Mouse (Mus musculus) forebrain, embryonic 11.5 days (tissue): ENCODE data around the gene Ablim1. TPM values are rescaled to one million over a fixed set of nuclear protein-coding genes. Genes with fewer than 3 reads are reported as not detected.

Source experiments
- ATAC-seq: fragments of 200-750 bp; cut with Nextera tagmentation; replicated peaks from 2 replicates; pipeline ENCODE4 v1.8.0; 2017; ENCODE audit warnings: moderate TSS enrichment; ENCODE audit not compliant: low FRiP score
- DNase-seq: peaks from one replicate; pipeline ENCODE4 v3.0.0-alpha.2; 2017; ENCODE audit warnings: low spot score
- H3K27ac ChIP-seq: fragments of 300-500 bp; sonication (generic); 2 replicates; pipeline ENCODE4 v1.5.1; 2014; ENCODE audit warnings: low read depth, low read length
- H3K27me3 ChIP-seq: fragments of 300-500 bp; sonication (generic); 2 replicates; pipeline ENCODE4 v1.6.1; 2014; ENCODE audit warnings: mild to moderate bottlenecking, low read length, mixed read lengths; ENCODE audit not compliant: control insufficient read depth, insufficient read depth
- H3K36me3 ChIP-seq: fragments of 300-500 bp; sonication (generic); 2 replicates; pipeline ENCODE4 v1.6.1; 2014; ENCODE audit warnings: mild to moderate bottlenecking, low read length, moderate library complexity, mixed read lengths; ENCODE audit not compliant: control insufficient read depth, insufficient read depth
- H3K4me1 ChIP-seq: fragments of 300-500 bp; sonication (generic); replicated peaks from 2 replicates; pipeline ENCODE4 v1.6.1; 2014; ENCODE audit warnings: low read length, mixed read lengths; ENCODE audit not compliant: control insufficient read depth, insufficient read depth
- H3K4me2 ChIP-seq: fragments of 300-500 bp; sonication (generic); 2 replicates; pipeline ENCODE4 v1.6.1; 2014; ENCODE audit warnings: low read depth, mild to moderate bottlenecking, low read length, moderate library complexity, mixed read lengths; ENCODE audit not compliant: severe bottlenecking
- H3K4me3 ChIP-seq: fragments of 300-500 bp; sonication (generic); 2 replicates; pipeline ENCODE4 v1.5.1; 2014; ENCODE audit warnings: low read depth, low read length
- H3K9ac ChIP-seq: fragments of 300-500 bp; sonication (generic); 2 replicates; pipeline ENCODE4 v1.6.1; 2014; ENCODE audit warnings: low read length
- H3K9me3 ChIP-seq: fragments of 300-500 bp; sonication (generic); 2 replicates; pipeline ENCODE4 v1.6.1; 2016; ENCODE audit warnings: low read length, mixed read lengths; ENCODE audit not compliant: control insufficient read depth
- WGBS: fragments of 180-500 bp; shearing (Covaris S2); extraction: QIAGEN DNeasy Blood & Tissue Kit; methylation state at CpG from one replicate; pipeline ENCODE4 v1.1.7; 2014; 5-methylcytosine and 5-hydroxymethylcytosine counted together
- polyA plus RNA-seq: library from polyadenylated mRNA; unstranded; fragments of >200 nt; fragmentation: Nextera tagmentation; extraction: Ambion mirVana; gene quantifications from 2 replicates; pipeline ENCODE4 v1.2.1, GENCODE M21; 2014

Ablim1 gene
- polyA plus RNA-seq, 1 experiment from 2014 or later = 17.0 TPM

DNA sequence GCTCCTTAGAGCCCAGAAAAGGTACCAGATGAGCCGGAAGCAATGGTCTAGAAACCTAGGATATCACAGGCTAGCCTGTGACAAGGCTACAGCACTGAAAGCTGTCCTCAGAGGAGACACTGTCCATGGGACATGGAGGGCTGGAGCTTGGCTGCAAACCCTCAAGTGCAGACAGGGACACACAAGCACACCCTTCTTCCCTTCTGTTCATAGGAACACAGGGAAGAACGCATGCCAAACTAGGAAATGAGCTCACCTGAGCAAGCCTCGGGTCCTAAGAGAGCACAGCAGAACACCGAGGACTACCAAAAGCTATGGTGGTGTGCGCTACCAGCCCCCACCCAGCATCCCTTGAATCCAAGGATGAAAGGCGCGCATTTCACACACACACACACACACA, 262.7 kb downstream of the Ablim1 start:
- Histone ChIP-seq H3K27me3 (no peaks in the 10 kb centered on the region), H3K4me2 (no peak overlapping the region), H3K36me3 (no peaks in the 10 kb centered on the region), H3K4me1 (no peaks in the 10 kb centered on the region), H3K27ac (no peak overlapping the region), H3K4me3 (no peak overlapping the region), H3K9ac (no peak overlapping the region), H3K9me3 (no peaks in the 10 kb centered on the region)
- 92% methylated on average over 7 of the region's 7 CpGs for WGBS
- DNase-seq (no peak), ATAC-seq (no peak)

DNA sequence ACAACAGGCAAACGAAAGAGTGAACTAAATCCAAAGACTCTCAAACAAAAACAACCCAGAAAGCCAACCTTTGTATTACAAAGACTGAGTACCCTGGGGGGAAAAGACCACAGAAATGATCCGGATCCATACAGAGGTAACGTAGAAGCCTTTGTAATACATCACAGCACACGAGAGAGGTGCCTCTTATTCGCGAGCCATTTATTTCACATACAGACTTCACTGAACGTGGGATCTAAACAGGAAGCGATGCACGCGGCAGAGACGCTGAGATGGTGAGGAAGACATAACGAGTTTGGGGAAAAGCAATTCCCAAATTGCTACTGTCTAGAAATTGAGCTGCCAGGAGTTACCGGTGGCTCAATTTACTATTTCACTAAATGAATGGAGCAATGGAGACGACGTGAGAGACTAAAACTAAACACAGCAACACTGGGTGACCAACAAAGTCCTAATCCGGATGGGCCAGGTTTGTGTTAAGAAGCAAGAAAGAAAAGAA, 265.1 kb downstream of the Ablim1 start:
- no peak overlapping the region for H3K4me3 ChIP-seq
- no peaks in the 10 kb centered on the region for H3K27me3 ChIP-seq
- no peak overlapping the region for H3K4me2 ChIP-seq
- H3K4me1 ChIP-seq = no peaks in the 10 kb centered on the region
- H3K27ac ChIP-seq = no peak overlapping the region
- H3K9ac ChIP-seq = no peak overlapping the region
- DNase-seq = no peak
- H3K9me3 ChIP-seq = no peaks in the 10 kb centered on the region
- no peak for ATAC-seq
- no peaks in the 10 kb centered on the region for H3K36me3 ChIP-seq
- WGBS = 42% methylated on average over 16 of the region's 16 CpGs

DNA sequence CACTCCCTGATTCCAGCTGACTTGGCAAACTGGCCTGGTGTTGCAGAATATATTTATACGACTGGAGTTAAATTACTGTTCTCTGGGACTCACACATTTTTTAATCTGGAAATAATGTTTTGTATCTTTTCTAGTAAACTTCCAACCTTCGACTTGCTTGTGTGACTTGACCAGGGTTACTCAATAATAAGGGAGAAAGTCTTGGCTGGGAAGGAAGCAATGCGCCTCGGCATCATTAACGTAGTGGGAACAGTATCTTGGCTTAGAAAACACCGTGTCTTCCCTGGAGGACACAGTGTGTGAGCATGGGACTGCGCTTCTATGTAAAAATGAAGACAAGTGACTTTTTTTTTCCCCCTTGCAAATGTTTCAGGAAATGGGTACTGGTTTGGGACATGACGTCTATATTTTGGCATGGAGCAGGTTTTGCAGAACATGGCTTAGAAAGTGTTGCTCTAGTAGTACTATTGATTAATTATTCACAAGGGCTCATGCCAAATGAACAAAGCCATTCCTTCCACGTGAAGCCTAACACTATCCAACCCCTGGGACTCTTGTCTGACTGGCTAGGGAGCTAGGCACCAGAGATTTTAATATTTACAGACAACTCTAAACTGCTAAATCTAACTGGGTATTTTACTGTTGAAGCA, 266.9 kb downstream of the Ablim1 start:
- DNase-seq = no peak
- ATAC-seq = no peak
- WGBS = 91% methylated on average over 9 of the region's 9 CpGs

DNA sequence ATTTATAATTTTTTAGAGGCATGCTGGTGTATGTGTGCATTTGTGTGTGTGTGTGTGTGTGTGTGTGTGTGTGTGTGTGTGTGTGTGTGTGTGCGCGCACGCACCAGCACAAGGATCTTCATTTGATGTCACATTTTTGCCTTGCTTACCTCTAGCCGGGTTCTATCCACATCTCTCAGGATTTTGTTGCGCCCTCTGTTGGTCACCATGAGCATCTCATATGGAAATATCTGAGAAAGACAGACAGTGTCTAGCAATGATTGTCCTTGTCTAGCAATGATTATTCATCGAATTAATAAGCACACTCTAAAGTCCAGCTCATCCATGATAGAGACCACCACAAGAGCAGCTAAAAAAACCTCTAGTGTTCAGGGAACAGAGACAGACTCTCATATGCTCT, 275.5 kb downstream of the Ablim1 start:
- Histone ChIP-seq H3K27ac (no peak overlapping the region), H3K9me3 (no peaks in the 10 kb centered on the region), H3K9ac (no peak overlapping the region), H3K4me1 (no peaks in the 10 kb centered on the region), H3K4me3 (no peak overlapping the region), H3K27me3 (no peaks in the 10 kb centered on the region), H3K36me3 (no peaks in the 10 kb centered on the region), H3K4me2 (no peak overlapping the region)
- no peak for ATAC-seq
- 71% methylated on average over 6 of the region's 6 CpGs for WGBS
- DNase-seq = no peak

More for the DNA sequence above, 266.9 kb downstream of the Ablim1 start:
- Histone ChIP-seq H3K36me3 (no peaks in the 10 kb centered on the region), H3K9me3 (no peaks in the 10 kb centered on the region), H3K4me2 (no peak overlapping the region), H3K27me3 (no peaks in the 10 kb centered on the region), H3K4me1 (no peaks in the 10 kb centered on the region), H3K4me3 (no peak overlapping the region), H3K9ac (no peak overlapping the region), H3K27ac (no peak overlapping the region)

DNA sequence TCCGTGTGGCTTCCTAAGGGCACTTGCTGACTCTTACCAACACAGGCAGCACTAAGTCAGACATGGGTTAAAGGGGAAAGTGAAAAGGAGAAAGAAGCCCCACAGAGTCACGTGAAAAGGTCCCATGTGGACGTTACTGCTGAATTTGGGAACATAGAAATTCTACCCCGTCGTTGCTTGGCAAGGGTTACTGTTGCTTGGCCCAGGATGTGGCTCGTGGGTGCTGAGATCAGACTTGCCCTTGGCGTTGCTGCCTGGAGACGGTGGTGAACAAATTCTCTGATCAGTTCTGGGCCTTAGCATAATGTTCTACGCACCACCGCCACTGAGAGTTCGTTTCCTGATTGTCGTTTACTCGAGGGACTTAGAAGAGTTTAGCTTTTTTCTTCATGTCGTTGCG, 277.9 kb downstream of the Ablim1 start:
- H3K27ac ChIP-seq = no peak overlapping the region
- H3K4me2 ChIP-seq = no peak overlapping the region
- ATAC-seq = no peak
- no peaks in the 10 kb centered on the region for H3K4me1 ChIP-seq
- no peaks in the 10 kb centered on the region for H3K36me3 ChIP-seq
- H3K9ac ChIP-seq = no peak overlapping the region
- no peak overlapping the region for H3K4me3 ChIP-seq
- no peaks in the 10 kb centered on the region for H3K9me3 ChIP-seq
- no peak for DNase-seq
- no peaks in the 10 kb centered on the region for H3K27me3 ChIP-seq
- WGBS = 90% methylated on average over 15 of the region's 15 CpGs

DNA sequence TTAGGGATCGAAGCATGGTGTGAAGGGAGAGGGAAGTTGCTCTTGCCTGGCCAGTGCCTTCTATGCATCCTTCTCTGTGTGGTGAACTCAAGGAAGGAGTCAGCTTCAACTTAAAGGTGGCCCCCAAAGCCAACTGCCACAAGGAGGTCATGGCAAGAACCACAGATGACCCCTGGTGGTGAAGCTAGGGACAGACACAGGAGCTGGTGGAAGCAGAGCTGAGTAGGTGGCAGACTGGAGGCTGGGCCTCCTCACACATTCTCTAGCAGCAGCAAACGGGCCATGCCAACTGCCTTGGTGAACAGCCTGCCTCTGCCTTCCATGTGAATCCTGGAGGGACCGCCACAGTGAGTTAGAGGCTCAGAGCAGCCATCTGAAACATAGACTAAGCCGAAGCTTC, 283.1 kb downstream of the Ablim1 start:
- no peak overlapping the region for H3K9ac ChIP-seq
- WGBS = 86% methylated on average over 4 of the region's 4 CpGs
- no peak overlapping the region for H3K27ac ChIP-seq
- H3K27me3 ChIP-seq = no peaks in the 10 kb centered on the region
- H3K36me3 ChIP-seq = no peaks in the 10 kb centered on the region
- H3K9me3 ChIP-seq = no peaks in the 10 kb centered on the region
- no peak for ATAC-seq
- no peak overlapping the region for H3K4me2 ChIP-seq
- 0 out of 2 replicates have a peak, but pooled peaks cover 2% of the 10 kb centered on the region for H3K4me1 ChIP-seq
- no peak overlapping the region for H3K4me3 ChIP-seq
- peak; percentile 68 for DNase-seq

DNA sequence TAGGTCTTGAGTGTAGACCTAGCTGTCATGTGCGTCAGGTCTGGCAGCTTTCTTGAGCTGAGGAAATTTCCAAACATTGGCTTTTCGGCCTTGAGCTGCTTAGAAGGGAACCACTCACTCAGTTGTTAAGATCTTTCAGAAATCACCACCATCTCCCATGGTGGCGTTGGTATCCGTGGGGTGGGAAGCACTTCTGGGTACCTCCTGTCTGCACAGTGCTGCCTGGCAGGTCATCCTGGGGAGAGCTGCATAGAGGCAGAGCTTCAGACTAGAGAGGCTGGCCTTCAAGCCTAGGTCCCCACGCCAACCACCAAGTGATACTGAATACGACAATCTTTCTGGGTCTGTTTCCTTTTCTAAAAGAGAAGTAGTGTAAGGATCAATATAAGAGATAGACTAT, 285.3 kb downstream of the Ablim1 start:
- Histone ChIP-seq H3K27me3 (no peaks in the 10 kb centered on the region), H3K4me2 (no peak overlapping the region), H3K27ac (no peak overlapping the region), H3K9me3 (no peaks in the 10 kb centered on the region), H3K9ac (no peak overlapping the region), H3K36me3 (no peaks in the 10 kb centered on the region), H3K4me1 (0 out of 2 replicates have a peak, but pooled peaks cover 2% of the 10 kb centered on the region), H3K4me3 (no peak overlapping the region)
- DNase-seq = no peak
- 88% methylated on average over 6 of the region's 6 CpGs for WGBS
- no peak for ATAC-seq

DNA sequence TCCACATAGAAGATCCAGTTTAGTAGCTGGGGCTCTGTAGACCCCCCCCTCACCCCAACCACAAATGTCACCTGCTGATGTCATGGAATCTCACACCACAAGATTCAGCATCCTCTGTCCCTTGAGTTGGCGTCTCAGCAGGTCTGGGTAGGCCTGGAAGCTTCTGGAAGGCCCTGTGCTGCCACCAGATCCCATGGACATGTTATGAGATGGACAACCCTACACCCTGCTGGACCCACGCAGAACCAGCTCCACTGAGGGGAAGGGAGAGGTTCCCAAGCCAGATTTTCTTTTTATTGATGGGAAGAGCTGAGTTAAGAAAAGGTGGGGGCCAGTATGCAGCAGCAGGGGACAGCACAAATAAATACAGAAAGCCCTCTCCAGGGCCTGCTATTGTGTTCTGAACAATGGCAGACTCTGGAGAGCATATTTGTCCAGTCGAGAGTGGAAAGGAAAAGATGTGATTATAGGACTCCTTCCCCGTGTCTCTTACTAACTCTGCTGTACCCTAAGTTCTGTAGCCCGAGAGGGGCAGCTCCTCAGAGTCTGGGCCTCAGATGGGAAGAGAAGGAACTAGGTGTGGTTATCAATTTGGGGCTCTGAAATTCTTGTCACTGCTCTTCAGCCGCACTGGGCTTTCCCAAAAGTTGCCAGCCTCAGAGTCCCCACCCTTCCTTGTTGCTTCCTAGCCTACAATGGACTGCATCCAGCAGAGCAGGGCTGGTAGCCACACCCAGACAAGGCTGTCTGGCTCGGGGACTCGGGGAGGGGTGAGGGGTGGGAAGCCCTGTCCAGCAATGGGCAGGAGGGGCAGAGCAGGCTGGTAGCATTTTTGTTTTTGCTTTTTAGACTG, 286.2 kb downstream of the Ablim1 start:
- no peak for DNase-seq
- no peak overlapping the region for H3K4me2 ChIP-seq
- H3K27me3 ChIP-seq = no peaks in the 10 kb centered on the region
- H3K9ac ChIP-seq = no peak overlapping the region
- H3K4me3 ChIP-seq = no peak overlapping the region
- WGBS = 41% methylated on average over 8 of the region's 8 CpGs
- H3K4me1 ChIP-seq = 0 out of 2 replicates have a peak, but pooled peaks cover 2% of the 10 kb centered on the region
- no peak overlapping the region for H3K27ac ChIP-seq
- H3K36me3 ChIP-seq = no peaks in the 10 kb centered on the region
- no peaks in the 10 kb centered on the region for H3K9me3 ChIP-seq
- ATAC-seq = no peak
